Mouse (Mus musculus) heart, postnatal 0 days (tissue): ENCODE data around the gene Smarcb1.

Source experiments
- CTCF ChIP-seq: IDR thresholded peaks from 2 replicates; pipeline ENCODE4 v1.5.1; 2016; ENCODE audit warnings: antibody characterized with exemption, control low read depth, low read depth
- EP300 ChIP-seq: IDR thresholded peaks from 2 replicates; pipeline ENCODE4 v1.6.1; 2016; ENCODE audit warnings: antibody characterized with exemption, low read depth

DNA sequence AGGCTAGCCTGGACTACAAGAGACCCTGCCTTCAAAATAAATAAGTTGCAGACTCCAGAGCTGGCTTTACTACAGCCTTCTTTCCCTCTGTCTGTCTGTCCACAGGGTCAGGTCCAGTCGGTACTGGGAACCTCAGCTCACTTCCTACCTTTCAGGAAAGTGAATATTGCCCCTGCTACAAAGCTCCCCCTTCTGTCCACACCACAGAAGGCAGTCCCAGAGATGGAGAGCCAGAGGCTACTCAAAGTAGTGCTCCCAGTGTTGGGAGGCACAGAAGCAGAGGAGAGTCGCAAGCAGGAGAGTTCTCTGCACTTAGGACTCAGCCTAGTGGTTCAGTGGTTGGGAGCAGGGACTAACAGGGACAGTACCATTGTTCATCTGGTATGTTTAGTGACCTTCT is 2.9 kb upstream of the Smarcb1 start:
- TF ChIP-seq CTCF (no peak), EP300 (no peak)
